Mouse (Mus musculus): ENCODE results near the gene Plekha3. TPM values are rescaled to one million over a fixed set of nuclear protein-coding genes. Genes with fewer than 3 reads are reported as not detected.
A peak's percentile ranks its signal among the peaks of the same experiment; 100 is the strongest.

Gene Plekha3
- polyA plus RNA-seq (2016; fragmentation: Nextera tagmentation; extraction: Ambion mirVana) = 15.4 and 17.6 TPM in 2 replicates

- H3K9ac ChIP-seq (replicated peaks) = peak within 1 kb of the TSS; percentile 91
- H3K36me3 ChIP-seq = no peaks in the 10 kb centered on the region
- no peaks in the 10 kb centered on the region for H3K9me3 ChIP-seq
- H3K4me3 ChIP-seq = peak within 1 kb of the TSS; percentile 68
- WGBS = 6% methylated on average over 43 of the region's 52 CpGs
- peak within 1 kb of the TSS; percentile 81 for H3K27ac ChIP-seq (replicated peaks)
- ATAC-seq (ENCODE audit: low FRiP score, low read depth) = peak; percentile 70
- H3K4me1 ChIP-seq = peaks cover 17% of the 10 kb centered on the region
- H3K4me2 ChIP-seq (replicated peaks) = peak within 1 kb of the TSS; percentile 60
- H3K27me3 ChIP-seq = no peaks in the 10 kb centered on the region
Observed at GRCm38 (mm10) chr2:76674725-76675427, at the start of gene Plekha3. Plekha3 (plus strand) TSS chr2:76675281.

DNA sequence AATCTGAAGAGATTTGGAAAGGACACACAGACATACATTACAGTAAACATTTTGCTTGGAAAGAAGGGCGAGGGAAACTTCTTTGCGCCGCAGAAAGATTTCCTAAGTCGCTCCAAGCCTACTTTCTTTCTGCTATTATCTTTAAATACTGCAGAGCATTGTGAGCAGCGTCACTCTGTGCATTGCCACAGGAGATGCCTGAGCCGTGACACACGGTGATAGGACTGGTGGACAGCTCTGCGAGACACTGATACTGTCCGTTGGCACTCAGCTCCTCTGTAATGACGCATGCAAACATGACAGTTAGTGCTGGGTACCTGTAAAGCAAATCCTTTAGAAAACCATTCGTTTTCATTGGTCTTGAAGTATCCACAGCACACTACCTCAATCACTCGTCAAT, 44.8 kb upstream of the Plekha3 start:
- 96% methylated on average over 12 of the region's 12 CpGs for WGBS
- no peak for ATAC-seq (ENCODE audit: low FRiP score, low read depth)
- Histone ChIP-seq H3K36me3 (peaks cover 90% of the 10 kb centered on the region), H3K4me1 (no peaks in the 10 kb centered on the region), H3K27me3 (no peaks in the 10 kb centered on the region), H3K4me2 (replicated peaks) (no peak overlapping the region), H3K9ac (replicated peaks) (no peak overlapping the region), H3K27ac (replicated peaks) (no peak overlapping the region), H3K9me3 (0 out of 2 replicates have a peak, but pooled peaks cover 3% of the 10 kb centered on the region), H3K4me3 (no peak overlapping the region)

DNA sequence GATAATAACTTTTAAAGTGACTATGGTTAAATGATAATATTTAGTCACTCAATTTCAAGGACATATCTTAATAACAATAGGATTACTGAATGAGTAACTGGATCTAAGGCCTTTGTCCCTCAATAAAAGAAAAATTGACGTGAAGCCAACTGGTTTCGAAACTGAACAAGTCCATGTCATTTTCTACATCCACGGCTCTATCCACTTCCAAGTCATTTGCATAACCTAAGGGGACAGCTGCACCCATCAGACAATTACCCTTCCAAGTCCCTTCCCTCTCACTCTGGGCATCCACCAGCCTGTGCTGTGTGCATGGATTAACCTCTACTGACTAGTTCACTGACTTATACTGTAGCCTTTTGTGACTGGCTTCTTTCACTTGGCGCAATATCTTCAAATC, 43.5 kb upstream of the Plekha3 start:
- Histone ChIP-seq H3K36me3 (peaks cover 90% of the 10 kb centered on the region), H3K9me3 (no peaks in the 10 kb centered on the region), H3K9ac (replicated peaks) (no peak overlapping the region), H3K27me3 (no peaks in the 10 kb centered on the region), H3K27ac (replicated peaks) (no peak overlapping the region), H3K4me3 (no peak overlapping the region), H3K4me1 (no peaks in the 10 kb centered on the region), H3K4me2 (replicated peaks) (no peak overlapping the region)
- ATAC-seq (ENCODE audit: low FRiP score, low read depth) = no peak
- 85% methylated on average over 4 of the region's 4 CpGs for WGBS

DNA sequence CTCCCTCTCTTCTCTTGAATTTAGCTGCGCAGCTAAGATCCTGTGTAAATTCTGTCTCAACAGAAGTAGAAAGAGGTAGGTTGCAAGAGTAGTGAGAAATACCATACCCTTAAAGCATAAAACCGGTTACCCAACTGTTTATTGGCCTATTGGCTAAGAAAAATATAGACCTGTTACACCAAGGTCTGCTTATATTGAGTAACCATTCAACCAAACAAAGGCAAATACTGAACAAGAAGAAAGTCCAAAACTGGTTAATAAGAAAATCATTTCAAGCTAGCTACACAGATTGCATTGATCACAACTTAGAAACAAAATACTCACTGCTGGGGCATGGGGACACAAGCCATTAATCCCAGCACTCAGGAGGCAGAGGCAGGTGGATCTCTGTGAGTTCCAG, 35.4 kb upstream of the Plekha3 start:
- 99% methylated on average over 2 of the region's 2 CpGs for WGBS
- H3K36me3 ChIP-seq = peaks cover 81% of the 10 kb centered on the region
- no peak overlapping the region for H3K27ac ChIP-seq (replicated peaks)
- no peaks in the 10 kb centered on the region; the same call in 1 of the 2 replicates for H3K4me1 ChIP-seq
- no peak for ATAC-seq (ENCODE audit: low FRiP score, low read depth)
- no peak overlapping the region for H3K4me2 ChIP-seq (replicated peaks)
- no peak overlapping the region for H3K4me3 ChIP-seq
- no peaks in the 10 kb centered on the region for H3K9me3 ChIP-seq
- H3K9ac ChIP-seq (replicated peaks) = no peak overlapping the region
- H3K27me3 ChIP-seq = no peaks in the 10 kb centered on the region

GRCm38 (mm10) chr2:76643801-76644200, 31.3 kb upstream of the Plekha3 start:
- peaks cover 46% of the 10 kb centered on the region for H3K36me3 ChIP-seq
- H3K4me3 ChIP-seq = no peak overlapping the region
- H3K27ac ChIP-seq (replicated peaks) = no peak overlapping the region
- no peak for ATAC-seq (ENCODE audit: low FRiP score, low read depth)
- H3K9ac ChIP-seq (replicated peaks) = no peak overlapping the region
- no peaks in the 10 kb centered on the region for H3K27me3 ChIP-seq
- peaks cover 13% of the 10 kb centered on the region for H3K4me1 ChIP-seq
- no peaks in the 10 kb centered on the region for H3K9me3 ChIP-seq
- no peak overlapping the region for H3K4me2 ChIP-seq (replicated peaks)

DNA sequence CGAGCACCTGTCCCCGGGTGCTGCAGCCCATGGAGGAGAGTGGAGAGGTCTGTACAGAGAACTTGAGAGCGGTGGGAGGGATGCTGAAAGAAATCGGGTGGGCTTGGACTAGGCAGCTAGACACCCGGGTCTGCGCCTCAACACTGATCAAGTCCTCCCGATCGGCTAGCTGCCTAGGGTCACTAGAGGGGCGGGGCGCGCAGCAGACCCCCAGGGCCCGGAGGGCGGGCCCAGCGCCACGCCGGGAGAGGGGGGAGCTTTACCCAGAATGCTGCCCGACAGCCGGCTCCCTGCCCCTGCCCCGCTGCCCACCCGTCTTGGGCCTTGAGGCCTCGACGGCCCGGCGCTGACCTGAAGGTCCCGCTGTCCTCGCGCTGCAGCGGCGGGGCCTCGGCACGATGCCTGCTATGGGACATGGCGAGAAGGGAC, 27.6 kb upstream of the Plekha3 start:
- H3K27me3 ChIP-seq = no peaks in the 10 kb centered on the region
- peak overlapping the region; percentile 68 for H3K4me3 ChIP-seq
- H3K36me3 ChIP-seq = peaks cover 16% of the 10 kb centered on the region
- peak overlapping the region; percentile 69 for H3K4me2 ChIP-seq (replicated peaks)
- H3K4me1 ChIP-seq = peaks cover 15% of the 10 kb centered on the region
- no peaks in the 10 kb centered on the region for H3K9me3 ChIP-seq
- peak overlapping the region; percentile 73 for H3K9ac ChIP-seq (replicated peaks)
- peak overlapping the region; percentile 92 for H3K27ac ChIP-seq (replicated peaks)
- ATAC-seq (ENCODE audit: low FRiP score, low read depth) = peak; percentile 69
- WGBS = under 1% methylated on average over 31 of the region's 32 CpGs

- Histone ChIP-seq H3K9ac (replicated peaks) (peak within 1 kb of the TSS; percentile 73), H3K4me2 (replicated peaks) (peak within 1 kb of the TSS; percentile 69), H3K36me3 (0 out of 2 replicates have a peak, but pooled peaks cover 11% of the 10 kb centered on the region), H3K4me3 (peak within 1 kb of the TSS; percentile 68), H3K27ac (replicated peaks) (peak within 1 kb of the TSS; percentile 92), H3K9me3 (0 out of 2 replicates have a peak, but pooled peaks cover 2% of the 10 kb centered on the region), H3K4me1 (peaks cover 15% of the 10 kb centered on the region), H3K27me3 (no peaks in the 10 kb centered on the region)
- under 1% methylated on average over 39 of the region's 42 CpGs for whole genome bisulfite sequencing
- peak; percentile 98 for ATAC-seq (ENCODE audit: low FRiP score, low read depth)
Observed at GRCm38 (mm10) chr2:76647883-76648570, 27.1 kb upstream of the Plekha3 start, which contains the start of the genes Prkra and Pjvk. Prkra (minus strand) TSS chr2:76648015. Pjvk (plus strand) TSS chr2:76648476.

GRCm38 (mm10) chr2:76648666-76649141, 26.4 kb upstream of the Plekha3 start:
- Histone ChIP-seq H3K4me1 (peaks cover 15% of the 10 kb centered on the region), H3K9me3 (0 out of 2 replicates have a peak, but pooled peaks cover 2% of the 10 kb centered on the region), H3K36me3 (0 out of 2 replicates have a peak, but pooled peaks cover 6% of the 10 kb centered on the region), H3K27ac (replicated peaks) (peak overlapping the region; percentile 92), H3K27me3 (no peaks in the 10 kb centered on the region), H3K4me2 (replicated peaks) (peak overlapping the region; percentile 69), H3K9ac (replicated peaks) (peak overlapping the region; percentile 51; the same call in 1 of the 2 replicates), H3K4me3 (peak overlapping the region; percentile 68)
- 28% methylated on average over 13 of the region's 13 CpGs for WGBS
- peak; percentile 35 for ATAC-seq (ENCODE audit: low FRiP score, low read depth)

DNA sequence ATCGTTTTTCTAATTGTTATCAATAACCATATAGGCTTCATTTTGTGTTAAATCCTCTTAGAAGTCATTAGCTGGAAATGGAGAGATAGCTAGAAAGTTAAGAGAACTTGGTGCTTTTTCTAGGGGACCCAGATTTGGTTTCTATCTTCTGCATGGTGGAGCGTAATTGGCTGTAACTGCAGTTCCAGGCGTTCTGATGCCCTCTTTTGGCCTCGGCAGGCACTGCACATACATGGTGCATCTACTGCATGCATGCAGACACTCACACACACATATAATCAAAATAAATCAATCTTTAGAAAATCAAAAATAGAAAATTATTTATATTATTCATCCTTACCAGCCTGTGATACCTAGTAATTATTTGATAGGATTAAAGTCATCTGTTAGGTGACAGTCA, 22.0 kb upstream of the Plekha3 start:
- Histone ChIP-seq H3K27me3 (no peaks in the 10 kb centered on the region), H3K4me1 (peaks cover 5% of the 10 kb centered on the region; the same call in 1 of the 2 replicates), H3K9me3 (0 out of 2 replicates have a peak, but pooled peaks cover 2% of the 10 kb centered on the region), H3K9ac (replicated peaks) (no peak overlapping the region), H3K4me3 (no peak overlapping the region), H3K4me2 (replicated peaks) (no peak overlapping the region), H3K36me3 (no peaks in the 10 kb centered on the region), H3K27ac (replicated peaks) (no peak overlapping the region)
- WGBS = 97% methylated on average over 4 of the region's 4 CpGs
- ATAC-seq (ENCODE audit: low FRiP score, low read depth) = no peak

- H3K27ac ChIP-seq (replicated peaks) = no peak overlapping the region
- H3K4me3 ChIP-seq = no peak overlapping the region
- 81% methylated on average over 5 of the region's 5 CpGs for WGBS
- no peak overlapping the region for H3K9ac ChIP-seq (replicated peaks)
- no peaks in the 10 kb centered on the region for H3K27me3 ChIP-seq
- no peaks in the 10 kb centered on the region for H3K4me1 ChIP-seq
- H3K36me3 ChIP-seq = no peaks in the 10 kb centered on the region
- no peak overlapping the region for H3K4me2 ChIP-seq (replicated peaks)
- 0 out of 2 replicates have a peak, but pooled peaks cover 2% of the 10 kb centered on the region for H3K9me3 ChIP-seq
- no peak for ATAC-seq (ENCODE audit: low FRiP score, low read depth)
Observed at GRCm38 (mm10) chr2:76654646-76655045, 20.4 kb upstream of the Plekha3 start.

GRCm38 (mm10) chr2:76655444-76655843, 19.6 kb upstream of the Plekha3 start:
- Histone ChIP-seq H3K27me3 (no peaks in the 10 kb centered on the region), H3K9me3 (0 out of 2 replicates have a peak, but pooled peaks cover 2% of the 10 kb centered on the region), H3K4me1 (no peaks in the 10 kb centered on the region), H3K27ac (replicated peaks) (no peak overlapping the region), H3K4me2 (replicated peaks) (no peak overlapping the region), H3K4me3 (no peak overlapping the region), H3K36me3 (no peaks in the 10 kb centered on the region), H3K9ac (replicated peaks) (no peak overlapping the region)
- 86% methylated on average over 3 of the region's 3 CpGs for WGBS
- ATAC-seq (ENCODE audit: low FRiP score, low read depth) = no peak

DNA sequence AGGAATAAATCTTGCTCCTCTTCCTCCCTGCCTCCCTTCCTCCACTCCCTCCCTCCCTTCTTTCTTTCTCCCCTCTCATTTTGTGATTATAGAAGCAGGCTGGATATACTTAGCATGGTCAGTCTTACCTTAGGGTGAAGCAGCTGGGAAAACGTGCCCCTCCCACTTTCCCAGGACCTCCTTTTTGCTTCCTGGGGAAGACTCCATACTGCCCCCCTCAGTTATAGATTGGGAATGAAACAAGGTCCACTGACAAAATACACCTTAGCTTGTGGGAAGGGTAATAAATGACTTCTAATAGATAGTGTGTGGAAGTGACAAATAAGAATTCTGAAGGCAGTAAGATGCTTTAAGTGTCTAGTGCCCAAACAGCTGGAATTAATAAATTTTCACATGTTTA, 19.1 kb upstream of the Plekha3 start:
- Histone ChIP-seq H3K4me1 (no peaks in the 10 kb centered on the region), H3K36me3 (no peaks in the 10 kb centered on the region), H3K9me3 (0 out of 2 replicates have a peak, but pooled peaks cover 2% of the 10 kb centered on the region), H3K27ac (replicated peaks) (no peak overlapping the region), H3K4me2 (replicated peaks) (no peak overlapping the region), H3K27me3 (no peaks in the 10 kb centered on the region), H3K9ac (replicated peaks) (no peak overlapping the region), H3K4me3 (no peak overlapping the region)
- no peak for ATAC-seq (ENCODE audit: low FRiP score, low read depth)
- WGBS = 9% methylated on average over 1 of the region's 1 CpGs
